Mouse (Mus musculus) erythroblast, embryonic 14.5 days (primary cell): Measurements from ENCODE around the gene Zfpl1.

Experiments
- GATA1 ChIP-seq: IDR thresholded peaks from 2 replicates; pipeline ENCODE4 v1.6.1; 2012; ENCODE audit warnings: low read length, inconsistent platforms, mixed read lengths
- TAL1 ChIP-seq: IDR thresholded peaks from 3 replicates; pipeline ENCODE4 v1.6.1; 2012; ENCODE audit warnings: low read length, inconsistent platforms, mixed read lengths

- TF ChIP-seq GATA1 (no peak), TAL1 (no peak)
Measured at GRCm38 (mm10) chr19:6116113-6116850, 31.5 kb upstream of the Zfpl1 start.
